Mouse (Mus musculus): ENCODE results near the gene Lhfpl3. TPM values are rescaled to one million over a fixed set of nuclear protein-coding genes. Genes with fewer than 3 reads are reported as not detected.
A peak's percentile ranks its signal among the peaks of the same experiment; 100 is the strongest.
"Not testable (repeated sequence)": the region's sequence is repeated elsewhere in the genome, so short reads cannot be mapped to it uniquely, and the experiment has no call there.

Lhfpl3 gene
- total RNA-seq (2021), result not detected
- long read RNA-seq, experiment 1, result 0 reads
- long read RNA-seq, experiment 2, partial matches to known transcripts, result 0 of 1 reads
- long read RNA-seq, experiment 2, other reads (novel, unspliced or antisense), result 1 of 1 reads

DNA sequence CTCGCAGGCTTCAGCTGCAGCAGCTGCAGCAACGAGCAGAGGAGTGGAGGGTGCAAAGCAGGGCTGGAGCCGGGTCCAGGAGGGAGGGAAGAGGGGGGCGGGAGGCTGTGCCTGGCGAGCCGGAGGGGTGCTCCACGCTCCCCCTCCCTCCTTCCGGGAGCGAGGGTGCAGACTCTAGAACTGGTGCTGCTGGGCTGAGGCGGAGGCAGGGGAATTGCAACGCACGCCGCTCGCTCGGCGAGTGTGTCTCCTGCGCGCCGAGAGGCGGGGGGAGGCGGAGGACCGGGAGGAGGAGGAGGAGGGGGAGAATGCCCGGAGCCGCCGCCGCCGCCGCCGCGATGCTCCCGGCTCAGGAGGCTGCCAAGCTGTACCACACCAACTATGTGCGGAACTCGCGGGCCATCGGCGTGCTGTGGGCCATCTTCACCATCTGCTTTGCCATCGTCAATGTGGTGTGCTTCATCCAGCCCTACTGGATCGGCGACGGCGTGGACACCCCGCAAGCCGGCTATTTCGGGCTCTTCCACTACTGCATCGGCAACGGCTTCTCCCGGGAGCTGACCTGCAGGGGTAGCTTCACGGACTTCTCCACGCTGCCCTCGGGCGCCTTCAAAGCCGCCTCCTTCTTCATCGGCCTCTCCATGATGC is at the start of gene Lhfpl3:
TSS of gene Lhfpl3 (plus strand) at position 175 of the 648 bp plus-strand sequence.
- DNase-seq, result no peak

- not testable (repeated sequence) for DNase-seq
Observed at GRCm38 (mm10) chr5:22706271-22706670, 39.6 kb upstream of the Lhfpl3 start.

GRCm38 (mm10) chr5:22745529-22745884 is 352 bp upstream of the Lhfpl3 start:
- DNase-seq, result no peak

DNA sequence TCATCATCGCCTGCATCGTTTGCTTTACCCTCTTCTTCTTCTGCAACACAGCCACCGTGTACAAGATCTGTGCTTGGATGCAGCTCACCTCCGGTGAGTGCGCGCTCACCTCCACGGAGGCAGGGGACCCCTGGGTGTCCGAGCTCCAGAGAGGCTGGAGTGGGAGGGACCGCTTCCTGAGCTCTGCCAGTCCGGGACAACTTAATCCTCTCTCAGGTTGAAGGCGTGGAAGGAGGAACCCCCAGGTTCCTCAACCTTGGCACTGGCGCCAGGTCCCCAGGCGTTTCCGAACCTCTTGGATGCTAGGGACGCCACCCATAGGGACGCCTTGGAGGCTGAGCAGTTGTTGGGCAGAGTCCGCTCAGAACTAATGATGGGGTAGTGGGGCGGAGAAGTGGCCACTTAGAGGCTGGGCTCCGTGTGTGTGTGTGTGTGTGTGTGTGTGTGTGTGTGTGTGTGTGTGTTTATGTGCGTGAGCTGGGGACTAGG is 718 bp downstream of the Lhfpl3 start:
- DNase-seq, result no peak

DNA sequence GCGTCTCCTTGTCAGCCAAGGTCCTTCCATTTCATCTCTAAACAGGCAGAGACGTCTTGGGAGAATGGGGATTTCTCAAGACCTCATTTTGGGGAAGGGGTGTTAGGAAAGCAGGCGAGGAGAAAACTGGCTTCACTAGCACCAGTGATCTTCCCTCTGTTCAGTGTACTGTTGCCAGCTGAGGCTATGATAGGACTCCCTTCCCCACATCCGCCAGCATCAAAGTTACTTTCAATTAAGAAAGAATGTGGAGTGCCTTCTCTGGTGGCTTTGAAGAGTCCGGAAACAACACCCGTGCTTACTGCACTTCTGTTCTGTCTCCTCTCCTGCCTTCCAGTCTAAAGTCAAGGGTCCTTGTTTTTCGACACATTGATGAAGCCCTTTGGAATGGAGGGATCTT is 1.4 kb downstream of the Lhfpl3 start:
- no peak for DNase-seq

DNA sequence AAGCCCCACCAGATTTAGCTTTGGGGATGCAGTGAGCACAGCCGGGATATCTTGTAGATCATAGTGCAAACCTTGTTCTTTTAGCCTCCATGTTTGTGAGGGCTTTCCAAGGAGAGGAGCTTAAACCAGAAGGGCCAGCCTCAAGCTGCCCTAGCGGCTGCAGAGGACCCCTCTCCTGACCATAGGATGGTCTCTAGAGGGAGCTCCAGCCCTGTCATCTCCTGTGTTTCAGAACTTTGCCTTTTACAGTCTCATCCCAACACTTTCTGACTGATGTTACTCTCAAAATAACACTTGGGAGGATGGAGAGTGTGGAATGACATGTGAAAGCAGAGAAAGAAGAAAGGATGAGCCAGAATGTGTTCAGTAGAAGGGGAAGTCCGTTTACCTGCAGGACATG is 11.4 kb downstream of the Lhfpl3 start:
- no peak for DNase-seq

GRCm38 (mm10) chr5:22770726-22771125 is 24.9 kb downstream of the Lhfpl3 start:
- DNase-seq, result no peak

- no peak for DNase-seq
Observed at GRCm38 (mm10) chr5:22795361-22795760, 49.5 kb downstream of the Lhfpl3 start.

GRCm38 (mm10) chr5:22813426-22813825 is 67.6 kb downstream of the Lhfpl3 start:
- no peak for DNase-seq

- DNase-seq, result no peak
Observed at GRCm38 (mm10) chr5:22829822-22830450, 84.1 kb downstream of the Lhfpl3 start.

DNA sequence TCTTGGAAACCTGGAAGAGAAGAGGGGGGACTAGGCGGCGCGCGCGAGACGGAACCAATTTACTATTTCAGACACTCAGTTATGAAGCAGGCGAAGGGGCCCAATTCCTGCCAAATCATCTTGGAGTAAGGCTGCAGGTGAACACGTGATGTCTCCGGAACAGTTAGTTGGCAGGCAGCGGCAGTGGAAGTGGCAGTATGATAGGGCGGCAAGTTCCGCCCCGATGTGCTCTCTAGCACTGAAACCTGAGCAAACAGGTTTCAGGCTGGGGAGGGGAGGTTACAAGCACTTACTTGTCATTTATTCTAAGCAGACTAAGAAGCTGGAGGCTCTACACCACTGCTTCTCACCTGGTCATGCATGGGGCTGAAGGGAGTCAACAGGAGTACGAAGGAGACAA is 105.7 kb downstream of the Lhfpl3 start:
- peak; percentile 40 to 61 for DNase-seq

DNA sequence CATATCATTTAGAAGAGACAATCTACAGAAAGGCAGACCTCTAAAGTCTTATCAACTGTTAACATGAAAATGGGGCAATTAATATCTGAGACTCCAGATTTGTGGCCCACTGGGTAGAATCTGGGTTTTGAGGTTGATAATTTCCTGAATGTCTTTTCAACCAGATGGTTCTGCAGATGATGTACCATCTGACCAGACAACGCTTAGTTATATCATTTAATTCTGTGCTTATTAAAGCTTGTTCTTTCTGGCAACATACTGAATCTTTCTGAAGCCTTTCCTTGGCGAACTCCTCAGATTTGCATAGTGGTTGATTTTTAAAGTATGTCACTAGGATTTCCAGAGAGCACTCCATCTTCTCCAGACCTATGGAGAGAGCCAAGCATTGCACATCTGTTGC is 107.6 kb downstream of the Lhfpl3 start:
- no peak for DNase-seq

DNA sequence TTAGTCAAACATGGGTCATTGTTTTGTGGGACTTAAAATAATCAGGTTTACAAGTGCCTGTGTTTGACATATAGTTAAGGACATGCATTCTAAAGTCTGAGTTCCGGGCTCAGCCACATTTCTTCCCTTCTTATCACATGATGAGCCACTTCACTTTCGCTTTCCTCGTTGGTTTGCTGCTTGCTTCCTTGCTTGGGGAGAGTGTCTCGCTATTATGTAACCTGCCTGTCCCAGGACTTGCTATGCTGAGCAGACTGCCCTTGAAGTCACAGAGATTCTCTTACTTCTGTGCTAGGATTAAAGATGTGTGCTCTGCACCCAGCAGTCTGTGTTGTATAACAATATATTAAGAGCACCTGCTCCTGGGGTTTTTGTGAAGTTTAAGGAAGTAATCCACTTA is 110.6 kb downstream of the Lhfpl3 start:
- DNase-seq, result peak; percentile 2 to 15

DNA sequence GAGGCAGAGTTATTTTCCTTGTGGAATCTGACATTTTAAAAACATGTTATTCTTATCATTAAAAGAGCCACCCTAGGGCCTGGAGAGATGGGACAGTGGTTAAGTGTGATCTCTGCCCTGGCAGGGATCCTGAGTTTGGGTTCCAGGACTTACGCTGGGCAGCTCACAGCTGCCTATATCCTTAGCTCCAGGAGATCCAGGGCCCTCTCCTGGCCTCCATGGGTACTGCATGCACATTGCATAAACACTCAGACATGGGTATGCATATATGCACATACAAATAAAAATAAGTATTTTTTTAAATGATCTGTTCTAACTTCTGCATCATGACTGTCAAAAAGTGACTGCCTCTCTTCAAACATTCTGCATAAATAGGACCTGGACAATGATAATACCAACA is 115.5 kb downstream of the Lhfpl3 start:
- DNase-seq, result no peak

DNA sequence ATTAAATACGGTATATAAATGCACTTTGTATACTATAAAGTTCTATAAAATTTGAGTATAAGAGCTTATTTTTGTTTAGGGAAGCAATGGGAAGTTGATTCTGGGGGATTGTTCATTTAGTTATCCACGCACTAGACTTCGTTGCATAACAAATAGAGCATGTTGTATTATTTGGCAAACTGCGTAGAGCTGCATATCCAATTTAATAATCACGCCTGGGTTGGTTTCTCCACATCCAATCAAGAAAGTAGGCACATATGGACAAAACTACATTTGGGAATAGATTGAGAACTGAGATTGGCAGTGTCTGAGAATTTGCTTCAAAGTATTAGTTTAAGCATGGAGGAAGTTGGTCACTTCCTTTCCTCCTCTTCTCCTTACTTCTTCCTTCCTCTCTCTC is 123.2 kb downstream of the Lhfpl3 start:
- no peak for DNase-seq

DNA sequence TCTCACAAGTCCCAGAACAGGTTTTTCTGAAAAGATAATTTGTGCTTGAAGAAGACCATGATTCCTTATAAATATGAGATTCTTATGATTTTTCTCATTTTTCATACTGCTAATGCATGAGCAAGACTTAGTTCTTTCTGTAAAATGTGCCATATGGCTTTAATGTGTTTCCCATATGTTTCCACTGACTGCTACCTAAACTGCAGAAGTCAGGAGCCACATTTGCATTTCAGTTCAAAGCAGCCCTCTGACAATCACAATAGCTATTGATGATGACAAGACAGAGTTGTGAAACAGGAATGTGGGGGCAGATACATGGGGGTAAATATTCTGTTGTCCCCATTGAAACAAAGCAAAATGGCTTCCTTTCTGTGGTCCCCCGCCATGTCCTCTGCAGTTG is 126.6 kb downstream of the Lhfpl3 start:
- no peak for DNase-seq

- no peak for DNase-seq
Observed at GRCm38 (mm10) chr5:22888345-22888744, 142.5 kb downstream of the Lhfpl3 start.

DNA sequence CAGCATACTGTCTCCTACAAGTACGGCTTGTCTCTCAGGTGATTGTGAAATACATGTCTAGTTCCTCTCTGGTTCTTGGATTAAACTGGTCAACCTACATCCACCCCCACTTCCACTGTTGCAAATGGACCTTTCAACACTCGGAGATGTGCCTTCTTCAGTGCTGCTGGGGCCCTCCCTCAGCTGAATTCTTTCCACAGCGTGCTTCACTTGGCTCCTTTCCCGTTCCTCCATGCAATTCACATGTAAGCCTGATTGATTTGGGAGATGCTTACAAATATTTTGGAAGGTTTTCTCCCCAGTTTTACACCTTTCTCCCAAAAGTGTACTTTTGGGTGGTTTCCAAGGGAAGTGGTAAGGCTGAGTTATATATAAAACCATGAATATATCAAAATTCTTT is 143.6 kb downstream of the Lhfpl3 start:
- DNase-seq, result no peak

GRCm38 (mm10) chr5:22897228-22897627 is 151.4 kb downstream of the Lhfpl3 start:
- DNase-seq, result no peak

- no peak for DNase-seq
Observed at GRCm38 (mm10) chr5:22897656-22898289, 151.9 kb downstream of the Lhfpl3 start.

DNA sequence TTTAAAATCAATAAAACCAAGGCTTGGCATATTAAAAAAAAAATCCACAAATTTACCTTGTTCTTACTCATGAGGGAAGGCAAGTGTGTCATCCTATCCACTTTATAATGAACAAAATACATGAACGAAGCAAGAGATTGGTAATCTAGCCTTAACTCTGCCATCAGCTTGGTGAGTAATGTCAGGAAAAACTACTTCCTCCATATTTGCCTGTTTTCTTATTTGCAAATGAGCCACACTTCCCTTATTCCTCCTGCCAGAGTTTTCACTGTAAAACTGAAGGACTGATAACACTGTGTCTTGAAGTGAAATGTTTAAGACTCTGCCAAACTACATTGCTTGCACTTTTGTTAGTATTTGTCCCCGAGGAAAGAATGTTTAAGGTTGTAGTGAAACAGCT is 152.7 kb downstream of the Lhfpl3 start:
- DNase-seq, result no peak

GRCm38 (mm10) chr5:22899913-22900312 is 154.1 kb downstream of the Lhfpl3 start:
- DNase-seq, result no peak

DNA sequence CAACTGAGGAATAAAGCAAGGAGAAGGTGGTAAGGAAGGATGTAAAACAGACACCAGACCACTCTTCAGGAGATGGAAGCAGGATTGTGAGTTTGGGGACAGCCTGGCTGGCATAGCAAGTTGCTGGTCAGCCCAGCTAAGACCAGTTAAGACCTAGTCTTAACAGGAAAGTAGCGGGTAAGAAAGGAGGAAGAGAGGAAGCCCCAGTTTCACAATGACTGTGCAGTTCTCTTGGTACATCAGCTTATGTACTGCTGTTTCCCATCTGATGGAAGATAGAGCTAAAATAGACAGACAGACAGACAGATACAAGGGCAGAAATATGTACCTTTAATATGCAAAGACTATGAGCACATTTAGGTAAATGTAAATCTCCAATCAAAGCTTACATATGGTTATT is 171.3 kb downstream of the Lhfpl3 start:
- peak; percentile 3 to 38 for DNase-seq
